Mouse (Mus musculus): ENCODE results near the gene Gm10638. TPM values are rescaled to one million over a fixed set of nuclear protein-coding genes. Genes with fewer than 3 reads are reported as not detected.

The Gm10638 gene
- total and polyA plus RNA-seq, 2 experiments, result 0.16 TPM; not detected in 1

DNA sequence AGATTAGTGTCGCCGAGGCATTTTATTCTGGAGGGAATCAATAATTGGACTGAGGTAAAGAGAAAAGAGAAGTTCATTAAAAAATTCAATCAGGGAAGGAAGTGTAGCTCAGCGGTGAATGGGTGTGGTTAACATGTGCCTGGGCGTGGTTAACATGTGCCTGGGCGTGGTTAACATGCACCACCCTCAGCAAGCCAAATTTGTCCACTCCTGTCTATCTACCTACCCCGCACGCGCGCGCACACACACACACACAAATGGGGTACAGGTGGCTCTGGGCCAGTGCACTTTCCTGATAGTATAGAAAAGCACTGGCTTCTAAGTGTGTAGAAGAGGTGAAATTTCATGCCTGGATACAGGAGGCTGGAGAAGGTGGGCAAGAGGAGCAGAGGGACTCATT lies 19.7 kb downstream of the Gm10638 start:
- no peak for DNase-seq (ENCODE audit: extremely low read depth, low read depth, low spot score)
- Histone ChIP-seq H3K4me1 (ENCODE audit: control insufficient read depth, insufficient read depth, low read length) (peaks cover 9% of the 10 kb centered on the region; the same call in 1 of the 2 replicates), H3K27ac (replicated peaks; ENCODE audit: insufficient read depth, low read depth, low read length) (no peak overlapping the region), H3K36me3 (ENCODE audit: control insufficient read depth, insufficient read depth, low read length) (no peaks in the 10 kb centered on the region), H3K79me2 (ENCODE audit: control insufficient read depth, insufficient read depth, low read length) (no peaks in the 10 kb centered on the region), H3K4me3 (ENCODE audit: insufficient read depth, low read depth, low read length) (no peak overlapping the region), H3K9ac (ENCODE audit: low read depth, low read length) (no peak overlapping the region), H3K27me3 (ENCODE audit: control insufficient read depth, insufficient read depth, low read length) (no peaks in the 10 kb centered on the region)
- no peak for TF ChIP-seq POLR2A (IDR thresholded peaks at IDR 0.05; ENCODE audit: extremely low read depth, insufficient read depth, low read length)
- TF ChIP-seq CTCF (IDR thresholded peaks at IDR 0.05; ENCODE audit: low read depth, low read length), result no peak
- WGBS, result 89% methylated on average over 10 of the region's 10 CpGs

GRCm38 (mm10) chr8:86765669-86766068 lies 20.2 kb downstream of the Gm10638 start:
- Histone ChIP-seq H3K4me3 (ENCODE audit: insufficient read depth, low read depth, low read length) (no peak overlapping the region), H3K27ac (replicated peaks; ENCODE audit: insufficient read depth, low read depth, low read length) (no peak overlapping the region), H3K4me1 (ENCODE audit: control insufficient read depth, insufficient read depth, low read length) (peaks cover 9% of the 10 kb centered on the region; the same call in 1 of the 2 replicates), H3K79me2 (ENCODE audit: control insufficient read depth, insufficient read depth, low read length) (no peaks in the 10 kb centered on the region), H3K36me3 (ENCODE audit: control insufficient read depth, insufficient read depth, low read length) (no peaks in the 10 kb centered on the region), H3K9ac (ENCODE audit: low read depth, low read length) (no peak overlapping the region), H3K27me3 (ENCODE audit: control insufficient read depth, insufficient read depth, low read length) (no peaks in the 10 kb centered on the region)
- 94% methylated on average over 8 of the region's 8 CpGs for WGBS
- no peak for DNase-seq (ENCODE audit: extremely low read depth, low read depth, low spot score)
- TF ChIP-seq POLR2A (IDR thresholded peaks at IDR 0.05; ENCODE audit: extremely low read depth, insufficient read depth, low read length) (no peak), CTCF (IDR thresholded peaks at IDR 0.05; ENCODE audit: low read depth, low read length) (no peak)

DNA sequence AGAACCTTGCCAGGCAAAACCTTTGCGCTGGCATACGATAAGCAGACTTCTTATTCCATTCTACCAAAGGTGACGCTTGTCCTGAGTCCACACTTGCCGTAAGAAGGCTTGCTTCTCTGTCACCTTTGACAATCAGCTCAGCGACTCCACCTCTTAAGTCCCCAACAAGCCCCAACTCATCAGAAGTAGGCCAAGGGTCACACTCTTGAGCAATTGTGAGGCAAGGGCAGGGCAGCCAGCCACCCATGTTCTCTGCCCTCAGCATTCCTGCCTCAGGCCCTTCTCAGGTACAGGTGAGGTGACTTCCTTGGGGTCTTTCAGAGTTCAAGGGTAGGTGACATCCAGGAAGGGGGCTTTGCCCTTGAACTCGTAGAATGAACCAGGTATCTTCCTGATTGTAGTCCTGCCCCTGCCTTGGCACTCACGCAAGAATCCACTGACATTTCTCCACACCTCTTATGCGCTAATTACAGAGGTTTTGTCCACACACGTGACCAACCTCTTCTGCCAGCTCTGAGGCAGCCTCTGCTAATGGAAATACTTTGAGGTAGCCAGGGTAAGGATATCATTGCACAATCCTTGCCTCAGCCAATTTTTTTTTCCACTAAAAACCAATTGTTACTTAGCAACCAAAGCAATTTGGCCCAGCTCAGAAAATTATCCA lies 21.2 kb downstream of the Gm10638 start:
- TF ChIP-seq POLR2A (IDR thresholded peaks at IDR 0.05; ENCODE audit: extremely low read depth, insufficient read depth, low read length) (no peak), CTCF (IDR thresholded peaks at IDR 0.05; ENCODE audit: low read depth, low read length) (no peak)
- peak overlapping the region; percentile 10; the same call in 1 of the 2 replicates for H3K27ac ChIP-seq (replicated peaks; ENCODE audit: insufficient read depth, low read depth, low read length)
- DNase-seq (ENCODE audit: extremely low read depth, low read depth, low spot score), result peak; percentile 95

DNA sequence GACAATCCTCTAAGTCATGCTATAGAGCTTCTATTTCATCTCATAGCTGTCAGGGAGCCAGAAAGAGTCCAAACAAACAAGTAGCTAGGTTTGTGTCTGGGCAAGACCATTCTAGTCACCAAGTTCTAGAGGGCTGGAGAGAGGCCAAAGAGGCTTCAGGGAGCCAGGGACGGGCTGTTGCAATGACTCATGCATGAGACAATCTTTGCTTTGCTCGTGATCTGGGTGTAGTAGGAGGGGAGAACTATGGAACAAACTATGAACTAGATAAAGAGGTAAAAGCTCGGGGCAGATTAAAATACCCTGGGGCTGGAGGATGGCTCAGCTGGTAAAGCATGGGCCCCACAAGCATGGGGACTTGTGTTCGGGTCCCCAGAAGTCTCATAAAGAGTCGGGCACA lies 23.0 kb downstream of the Gm10638 start:
- Histone ChIP-seq H3K79me2 (ENCODE audit: control insufficient read depth, insufficient read depth, low read length) (no peaks in the 10 kb centered on the region), H3K4me3 (ENCODE audit: insufficient read depth, low read depth, low read length) (no peak overlapping the region), H3K27me3 (ENCODE audit: control insufficient read depth, insufficient read depth, low read length) (0 out of 2 replicates have a peak, but pooled peaks cover 2% of the 10 kb centered on the region), H3K27ac (replicated peaks; ENCODE audit: insufficient read depth, low read depth, low read length) (no peak overlapping the region), H3K4me1 (ENCODE audit: control insufficient read depth, insufficient read depth, low read length) (peaks cover 5% of the 10 kb centered on the region; the same call in 1 of the 2 replicates), H3K9ac (ENCODE audit: low read depth, low read length) (no peak overlapping the region), H3K36me3 (ENCODE audit: control insufficient read depth, insufficient read depth, low read length) (no peaks in the 10 kb centered on the region)
- TF ChIP-seq CTCF (IDR thresholded peaks at IDR 0.05; ENCODE audit: low read depth, low read length) (no peak), POLR2A (IDR thresholded peaks at IDR 0.05; ENCODE audit: extremely low read depth, insufficient read depth, low read length) (no peak)
- WGBS, result 42% methylated on average over 5 of the region's 5 CpGs
- peak; percentile 73 for DNase-seq (ENCODE audit: extremely low read depth, low read depth, low spot score)

More for the DNA sequence above, 21.2 kb downstream of the Gm10638 start:
- Histone ChIP-seq H3K9ac (ENCODE audit: low read depth, low read length) (no peak overlapping the region), H3K4me1 (ENCODE audit: control insufficient read depth, insufficient read depth, low read length) (peaks cover 9% of the 10 kb centered on the region; the same call in 1 of the 2 replicates), H3K36me3 (ENCODE audit: control insufficient read depth, insufficient read depth, low read length) (no peaks in the 10 kb centered on the region), H3K79me2 (ENCODE audit: control insufficient read depth, insufficient read depth, low read length) (no peaks in the 10 kb centered on the region), H3K4me3 (ENCODE audit: insufficient read depth, low read depth, low read length) (no peak overlapping the region), H3K27me3 (ENCODE audit: control insufficient read depth, insufficient read depth, low read length) (no peaks in the 10 kb centered on the region)
- WGBS, result 39% methylated on average over 9 of the region's 9 CpGs

GRCm38 (mm10) chr8:86769945-86770715 lies 24.6 kb downstream of the Gm10638 start:
- no peaks in the 10 kb centered on the region for H3K36me3 ChIP-seq (ENCODE audit: control insufficient read depth, insufficient read depth, low read length)
- no peak overlapping the region for H3K9ac ChIP-seq (ENCODE audit: low read depth, low read length)
- 0 out of 2 replicates have a peak, but pooled peaks cover 2% of the 10 kb centered on the region for H3K27me3 ChIP-seq (ENCODE audit: control insufficient read depth, insufficient read depth, low read length)
- 72% methylated on average over 1 of the region's 1 CpGs for WGBS
- TF ChIP-seq POLR2A (IDR thresholded peaks at IDR 0.05; ENCODE audit: extremely low read depth, insufficient read depth, low read length) (no peak), CTCF (IDR thresholded peaks at IDR 0.05; ENCODE audit: low read depth, low read length) (no peak)
- no peak overlapping the region for H3K4me3 ChIP-seq (ENCODE audit: insufficient read depth, low read depth, low read length)
- peaks cover 5% of the 10 kb centered on the region; the same call in 1 of the 2 replicates for H3K4me1 ChIP-seq (ENCODE audit: control insufficient read depth, insufficient read depth, low read length)
- DNase-seq (ENCODE audit: extremely low read depth, low read depth, low spot score), result no peak
- no peaks in the 10 kb centered on the region for H3K79me2 ChIP-seq (ENCODE audit: control insufficient read depth, insufficient read depth, low read length)
- no peak overlapping the region for H3K27ac ChIP-seq (replicated peaks; ENCODE audit: insufficient read depth, low read depth, low read length)

Measured in liver, adult 2 months (tissue).